Mouse (Mus musculus): Measurements from ENCODE around the gene Zfp92.

The Zfp92 gene

DNA sequence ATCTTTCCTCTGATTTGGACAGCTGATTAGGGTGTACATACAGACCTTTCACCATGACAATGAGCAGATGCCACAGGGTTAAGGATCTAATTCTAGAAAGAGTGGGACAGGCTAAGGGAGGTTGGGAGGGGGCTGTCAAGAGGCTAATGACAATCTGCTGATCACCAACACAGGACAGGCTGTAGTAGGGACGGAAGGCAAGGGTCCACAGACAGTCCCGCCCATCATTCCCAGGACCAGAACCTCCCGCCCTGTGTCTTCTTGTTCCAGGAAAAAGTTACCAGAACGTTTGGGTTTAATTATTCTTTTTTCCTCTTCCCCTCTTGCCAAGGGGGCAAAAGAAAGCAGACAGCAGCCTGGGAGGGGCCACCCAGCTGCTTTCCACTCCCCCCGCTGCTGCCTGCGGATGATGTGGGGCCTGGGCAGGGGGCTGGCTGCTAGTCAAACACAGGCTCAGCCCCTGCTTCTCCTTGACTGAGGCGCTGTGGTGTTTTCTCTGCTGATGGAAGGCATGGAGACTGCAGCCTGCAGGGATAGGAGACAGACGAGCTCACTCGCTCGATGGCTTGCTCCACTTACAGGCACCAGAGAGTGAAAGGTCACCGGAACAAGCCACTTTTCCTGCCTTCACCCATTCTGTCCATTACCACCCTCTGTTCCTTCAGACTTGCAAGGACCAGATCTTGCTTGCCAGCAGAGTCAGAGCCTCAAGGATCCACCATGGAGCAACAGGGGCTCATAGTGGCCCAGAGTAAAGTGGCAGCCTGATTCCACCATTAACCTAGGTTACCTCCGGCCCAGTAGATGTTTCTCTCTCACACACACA lies 63.7 kb downstream of the Zfp92 start:
- DNase-seq (ENCODE audit: low read depth, low spot score): no peak

GRCm38 (mm10) chrX:73475658-73476256 lies 64.9 kb downstream of the Zfp92 start:
- DNase-seq (ENCODE audit: low read depth, low spot score): no peak

- DNase-seq (ENCODE audit: low read depth, low spot score): no peak
Observed at GRCm38 (mm10) chrX:73476621-73477020, 65.7 kb downstream of the Zfp92 start.

DNA sequence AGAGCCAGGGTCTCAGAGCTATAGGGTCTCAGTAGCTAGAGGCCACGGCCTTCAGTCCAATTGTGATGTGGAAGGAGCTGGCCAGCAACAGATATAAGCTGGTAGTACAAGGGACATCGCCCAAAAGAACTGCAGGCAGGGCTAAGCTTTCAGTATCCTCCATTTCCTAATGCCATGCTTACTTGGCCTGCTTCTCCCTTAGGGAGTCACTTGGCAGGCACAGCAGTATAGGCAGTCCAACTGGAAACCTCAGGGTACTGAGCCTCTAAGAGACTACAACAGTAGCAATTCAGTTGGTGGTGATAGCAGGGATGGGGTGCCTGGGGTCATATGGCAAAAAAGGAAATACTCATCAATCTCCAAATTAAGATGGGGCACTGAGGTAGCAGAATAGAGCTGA lies 66.6 kb downstream of the Zfp92 start:
- no peak for DNase-seq (ENCODE audit: low read depth, low spot score)
